Mouse (Mus musculus) embryonic facial prominence, embryonic 12.5 days (tissue): ENCODE data around the gene Dcun1d4. TPM values are rescaled to one million over a fixed set of nuclear protein-coding genes. Genes with fewer than 3 reads are reported as not detected.
"Not testable (repeated sequence)": the region's sequence is repeated elsewhere in the genome, so short reads cannot be mapped to it uniquely, and the experiment has no call there.

Experiments
- ATAC-seq: fragments of 200-750 bp; cut with Nextera tagmentation; 2 replicates; pipeline ENCODE4 v1.8.0; 2017; ENCODE audit not compliant: insufficient number of reproducible peaks, insufficient read depth, low FRiP score, low TSS enrichment
- H3K27ac ChIP-seq: fragments of 300-500 bp; sonication (generic); 2 replicates; pipeline ENCODE4 v1.5.1; 2016; ENCODE audit warnings: mild to moderate bottlenecking
- H3K27me3 ChIP-seq: fragments of 300-500 bp; sonication (generic); 2 replicates; pipeline ENCODE4 v1.6.1; 2016; ENCODE audit warnings: mild to moderate bottlenecking, moderate library complexity
- H3K36me3 ChIP-seq: fragments of 300-500 bp; sonication (generic); 2 replicates; pipeline ENCODE4 v1.6.1; 2016; ENCODE audit warnings: mild to moderate bottlenecking
- H3K4me1 ChIP-seq: fragments of 300-500 bp; sonication (generic); 2 replicates; pipeline ENCODE4 v1.6.1; 2016
- H3K4me2 ChIP-seq: fragments of 300-500 bp; sonication (generic); replicated peaks from 2 replicates; pipeline ENCODE4 v1.6.1; 2016; ENCODE audit warnings: mild to moderate bottlenecking, moderate library complexity
- H3K4me3 ChIP-seq: fragments of 300-500 bp; sonication (generic); 2 replicates; pipeline ENCODE4 v1.5.1; 2016; ENCODE audit warnings: mild to moderate bottlenecking
- H3K9ac ChIP-seq: fragments of 300-500 bp; sonication (generic); 2 replicates; pipeline ENCODE4 v1.6.1; 2016; ENCODE audit warnings: mild to moderate bottlenecking, moderate library complexity
- H3K9me3 ChIP-seq: fragments of 300-500 bp; sonication (generic); 2 replicates; pipeline ENCODE4 v1.6.1; 2016; ENCODE audit warnings: mild to moderate bottlenecking, moderate library complexity
- WGBS: fragments of 180-500 bp; shearing (Covaris S2); methylation state at CpG from one replicate; pipeline ENCODE4 v1.1.7; 2016; 5-methylcytosine and 5-hydroxymethylcytosine counted together
- polyA plus RNA-seq: library from polyadenylated mRNA; unstranded; fragments of >200 nt; fragmentation: Nextera tagmentation; extraction: Ambion mirVana; gene quantifications from 2 replicates; pipeline ENCODE4 v1.2.1, GENCODE M21; 2016

Gene Dcun1d4
- polyA plus RNA-seq, 1 experiment from 2014 or later: 37.9 TPM

- H3K9me3 ChIP-seq: no peaks in the 10 kb centered on the region
- ATAC-seq: no peak
- no peak overlapping the region for H3K4me3 ChIP-seq
- WGBS: 81% methylated on average over 3 of the region's 3 CpGs
- no peaks in the 10 kb centered on the region for H3K36me3 ChIP-seq
- H3K4me2 ChIP-seq: no peak overlapping the region
- no peak overlapping the region for H3K27ac ChIP-seq
- no peaks in the 10 kb centered on the region for H3K4me1 ChIP-seq
- no peak overlapping the region for H3K9ac ChIP-seq
- no peaks in the 10 kb centered on the region for H3K27me3 ChIP-seq
Measured at GRCm38 (mm10) chr5:73578131-73578530, 97.3 kb downstream of the Dcun1d4 start.

- not testable (repeated sequence) for ATAC-seq, H3K9me3 ChIP-seq, H3K27me3 ChIP-seq, H3K27ac ChIP-seq, H3K9ac ChIP-seq, H3K4me3 ChIP-seq, H3K4me2 ChIP-seq, H3K4me1 ChIP-seq, H3K36me3 ChIP-seq
- WGBS: 68% methylated on average over 6 of the region's 6 CpGs
Measured at GRCm38 (mm10) chr5:73584011-73584410, 103.2 kb downstream of the Dcun1d4 start.

- 24% methylated on average over 7 of the region's 7 CpGs for WGBS
- Histone ChIP-seq H3K9me3 (no peaks in the 10 kb centered on the region), H3K36me3 (no peaks in the 10 kb centered on the region), H3K27ac (no peak overlapping the region), H3K4me3 (no peak overlapping the region), H3K4me1 (0 out of 2 replicates have a peak, but pooled peaks cover 8% of the 10 kb centered on the region), H3K27me3 (no peaks in the 10 kb centered on the region), H3K4me2 (no peak overlapping the region), H3K9ac (no peak overlapping the region)
- no peak for ATAC-seq
Measured at GRCm38 (mm10) chr5:73585212-73586115, 104.7 kb downstream of the Dcun1d4 start.

DNA sequence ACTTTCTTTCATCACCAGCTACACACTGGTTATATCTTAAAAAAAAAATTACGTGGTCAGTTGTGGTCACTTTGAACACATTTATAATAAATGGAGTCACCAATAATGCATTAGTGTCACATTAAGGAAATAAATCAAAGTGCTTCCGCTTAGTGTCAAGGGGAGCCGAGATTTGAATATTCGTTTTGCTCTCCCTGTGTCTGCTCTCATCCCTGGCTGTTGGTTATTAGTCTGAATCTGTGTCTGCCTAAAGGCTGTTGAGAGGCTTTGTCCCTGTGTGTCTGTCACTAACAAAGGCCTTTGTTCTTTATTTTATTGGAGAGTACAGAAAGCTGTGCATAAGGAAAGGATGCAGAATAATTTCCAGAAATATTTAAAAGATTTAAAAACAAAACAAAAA, 105.8 kb downstream of the Dcun1d4 start:
- Histone ChIP-seq H3K36me3 (no peaks in the 10 kb centered on the region), H3K9ac (no peak overlapping the region), H3K9me3 (no peaks in the 10 kb centered on the region), H3K27ac (no peak overlapping the region), H3K4me3 (no peak overlapping the region), H3K4me1 (0 out of 2 replicates have a peak, but pooled peaks cover 8% of the 10 kb centered on the region), H3K4me2 (no peak overlapping the region), H3K27me3 (no peaks in the 10 kb centered on the region)
- ATAC-seq: no peak
- WGBS: 75% methylated on average over 4 of the region's 4 CpGs

DNA sequence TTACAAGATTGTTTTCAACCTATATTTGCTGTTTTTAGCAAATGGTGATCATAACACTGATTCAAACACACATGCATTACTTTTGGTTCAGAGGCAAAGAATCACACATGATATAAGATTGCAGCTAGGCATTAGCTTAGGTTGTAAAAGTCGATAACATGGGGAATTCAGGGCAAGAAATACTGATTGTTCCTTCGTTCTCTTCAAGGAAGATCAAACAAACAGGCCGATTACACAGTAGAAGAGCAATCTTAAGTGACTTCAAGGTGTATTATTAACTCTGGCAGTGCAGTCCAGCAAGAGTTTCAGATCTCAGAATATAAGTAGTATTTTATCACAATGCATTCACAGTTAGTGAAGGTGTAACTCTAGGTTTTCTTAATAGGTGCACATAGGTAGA, 106.3 kb downstream of the Dcun1d4 start:
- H3K4me2 ChIP-seq: no peak overlapping the region
- H3K9ac ChIP-seq: no peak overlapping the region
- H3K4me1 ChIP-seq: 0 out of 2 replicates have a peak, but pooled peaks cover 8% of the 10 kb centered on the region
- no peaks in the 10 kb centered on the region for H3K36me3 ChIP-seq
- no peaks in the 10 kb centered on the region for H3K9me3 ChIP-seq
- H3K4me3 ChIP-seq: no peak overlapping the region
- 77% methylated on average over 3 of the region's 3 CpGs for WGBS
- no peak for ATAC-seq
- no peaks in the 10 kb centered on the region for H3K27me3 ChIP-seq
- H3K27ac ChIP-seq: no peak overlapping the region

DNA sequence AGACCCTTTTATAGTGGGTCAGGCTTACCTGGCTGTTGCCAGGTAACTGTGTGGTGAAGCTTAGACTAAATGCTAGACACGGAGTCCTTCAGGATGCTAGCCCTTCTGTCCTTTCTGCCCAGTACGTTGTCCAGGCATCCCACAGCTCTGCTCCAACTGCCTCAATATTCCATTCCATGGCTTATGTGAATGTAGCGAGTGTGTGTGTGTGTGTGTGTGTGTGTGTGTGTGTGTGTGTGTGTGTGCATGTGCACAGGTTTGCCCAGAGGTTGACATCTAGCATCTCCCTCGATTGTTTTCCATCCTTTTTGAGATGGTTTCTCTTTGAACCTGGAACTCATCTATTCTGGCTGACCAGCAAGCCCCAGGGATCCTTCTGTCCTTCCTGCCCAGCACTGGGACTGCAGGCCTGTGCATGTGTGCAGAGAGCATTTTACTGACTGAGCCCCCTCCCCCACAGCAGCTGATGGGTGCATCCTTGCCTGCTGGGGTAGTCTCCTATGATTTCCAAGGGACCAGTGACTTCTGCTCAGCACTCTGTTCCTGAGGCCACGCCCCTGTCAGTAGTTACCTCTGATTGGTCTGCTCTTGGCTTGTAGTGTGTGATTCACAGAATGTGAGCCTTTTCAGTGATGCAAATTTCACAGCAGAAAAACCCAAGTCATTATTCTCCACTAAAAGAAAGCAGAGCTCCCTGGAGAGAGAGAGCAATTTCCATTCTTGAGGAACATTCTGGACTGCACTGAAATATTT, 118.3 kb downstream of the Dcun1d4 start:
- Histone ChIP-seq H3K27me3 (no peaks in the 10 kb centered on the region), H3K27ac (no peak overlapping the region), H3K4me2 (no peak overlapping the region), H3K4me3 (no peak overlapping the region), H3K9me3 (no peaks in the 10 kb centered on the region), H3K4me1 (0 out of 2 replicates have a peak, but pooled peaks cover 3% of the 10 kb centered on the region), H3K36me3 (no peaks in the 10 kb centered on the region), H3K9ac (no peak overlapping the region)
- 63% methylated on average over 5 of the region's 5 CpGs for WGBS
- no peak for ATAC-seq

DNA sequence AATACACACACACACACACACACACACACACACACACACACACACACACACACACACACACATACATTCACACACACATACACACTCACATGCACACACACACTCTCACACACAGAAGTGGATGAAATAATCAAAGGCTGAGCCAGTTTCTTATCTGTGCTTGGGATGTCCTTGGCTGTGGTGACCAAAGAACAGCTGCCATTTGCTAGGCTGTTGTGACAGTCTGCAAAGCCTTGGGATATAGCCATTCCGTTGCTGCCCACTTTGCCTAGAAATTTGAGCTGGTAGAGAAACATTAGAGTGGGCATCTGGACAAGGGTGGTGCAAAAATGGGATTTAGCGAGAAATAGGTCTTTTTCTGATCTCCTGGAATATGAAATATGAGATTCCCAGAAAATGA, 119.2 kb downstream of the Dcun1d4 start:
- Histone ChIP-seq H3K9ac (no peak overlapping the region), H3K4me2 (no peak overlapping the region), H3K27ac (no peak overlapping the region), H3K4me1 (0 out of 2 replicates have a peak, but pooled peaks cover 3% of the 10 kb centered on the region), H3K4me3 (no peak overlapping the region), H3K27me3 (no peaks in the 10 kb centered on the region), H3K36me3 (no peaks in the 10 kb centered on the region), H3K9me3 (no peaks in the 10 kb centered on the region)
- 56% methylated on average over 2 of the region's 2 CpGs for WGBS
- ATAC-seq: no peak

DNA sequence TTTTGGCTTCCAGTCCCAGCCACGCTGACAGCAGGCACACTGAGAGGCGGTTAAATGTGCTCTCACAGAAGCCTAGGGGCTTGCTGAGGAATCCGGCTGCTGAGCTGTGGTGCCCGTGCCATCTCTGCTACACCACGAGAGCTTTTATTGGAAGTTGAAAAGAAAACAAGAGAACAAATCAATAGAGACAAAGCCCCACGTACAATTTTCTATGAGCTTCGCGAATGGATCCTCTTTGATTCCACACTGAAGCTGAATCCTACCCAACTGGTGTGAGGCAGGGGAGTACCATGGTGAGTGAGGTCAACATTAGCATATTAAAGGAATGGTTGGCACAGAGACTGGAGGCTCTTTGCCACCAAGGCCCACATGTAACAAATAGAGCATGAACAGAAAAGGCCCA, 120.6 kb downstream of the Dcun1d4 start:
- H3K4me3 ChIP-seq: no peak overlapping the region
- no peak overlapping the region for H3K9ac ChIP-seq
- H3K36me3 ChIP-seq: no peaks in the 10 kb centered on the region
- no peak overlapping the region for H3K4me2 ChIP-seq
- H3K27me3 ChIP-seq: no peaks in the 10 kb centered on the region
- H3K27ac ChIP-seq: no peak overlapping the region
- 72% methylated on average over 8 of the region's 8 CpGs for WGBS
- H3K9me3 ChIP-seq: no peaks in the 10 kb centered on the region; the same call in 1 of the 2 replicates
- ATAC-seq: no peak
- 0 out of 2 replicates have a peak, but pooled peaks cover 3% of the 10 kb centered on the region for H3K4me1 ChIP-seq

- WGBS: 72% methylated on average over 3 of the region's 3 CpGs
- no peaks in the 10 kb centered on the region for H3K36me3 ChIP-seq
- no peak for ATAC-seq
Measured at GRCm38 (mm10) chr5:73602865-73603264, 122.1 kb downstream of the Dcun1d4 start.

DNA sequence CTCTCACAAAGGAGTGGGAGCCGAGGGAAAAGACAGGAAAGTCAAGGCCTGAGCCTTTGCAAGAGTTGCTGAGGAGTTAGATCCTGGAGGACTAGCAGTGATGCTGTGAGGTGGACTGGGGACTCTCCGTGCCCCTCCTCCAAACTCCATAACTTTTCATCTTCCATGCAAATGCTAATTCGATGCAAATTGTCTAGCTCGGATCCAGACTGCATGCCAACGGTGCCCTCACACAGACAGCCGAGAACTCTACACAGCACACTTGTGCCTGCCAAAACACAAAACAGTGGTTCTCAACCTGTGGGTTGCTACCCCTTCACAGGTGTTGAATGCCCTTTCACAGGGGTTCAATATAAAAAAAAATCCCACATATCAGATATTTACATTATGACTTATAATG, 123.7 kb downstream of the Dcun1d4 start:
- Histone ChIP-seq H3K27me3 (no peaks in the 10 kb centered on the region), H3K9me3 (no peaks in the 10 kb centered on the region; the same call in 1 of the 2 replicates), H3K4me3 (no peak overlapping the region), H3K27ac (no peak overlapping the region), H3K4me2 (no peak overlapping the region), H3K4me1 (no peaks in the 10 kb centered on the region), H3K36me3 (no peaks in the 10 kb centered on the region), H3K9ac (no peak overlapping the region)
- 85% methylated on average over 6 of the region's 6 CpGs for WGBS
- ATAC-seq: no peak

More at GRCm38 (mm10) chr5:73602865-73603264, 122.1 kb downstream of the Dcun1d4 start:
- Histone ChIP-seq H3K27me3 (no peaks in the 10 kb centered on the region), H3K27ac (no peak overlapping the region), H3K9me3 (no peaks in the 10 kb centered on the region; the same call in 1 of the 2 replicates), H3K9ac (no peak overlapping the region), H3K4me1 (0 out of 2 replicates have a peak, but pooled peaks cover 3% of the 10 kb centered on the region), H3K4me2 (no peak overlapping the region), H3K4me3 (no peak overlapping the region)

DNA sequence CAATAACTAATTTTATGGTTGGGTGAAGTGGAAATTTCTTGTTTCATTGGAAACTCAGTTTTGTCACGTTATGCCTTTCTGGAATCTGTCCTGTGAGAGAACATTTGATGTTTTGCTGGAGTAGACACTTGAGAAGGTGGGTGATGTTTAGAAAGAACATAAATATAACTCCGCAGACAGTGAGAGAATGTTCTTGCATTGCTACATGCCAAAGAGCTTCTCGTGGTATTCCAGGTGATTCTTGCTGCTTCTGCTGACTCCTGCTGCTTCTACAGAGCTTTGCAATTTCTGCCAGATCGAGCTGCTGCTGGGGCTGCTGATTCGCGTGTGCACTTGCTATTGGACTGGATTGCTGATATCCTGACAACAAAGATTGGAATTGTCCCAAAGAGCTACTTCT, 124.2 kb downstream of the Dcun1d4 start:
- Histone ChIP-seq H3K4me1 (no peaks in the 10 kb centered on the region), H3K36me3 (no peaks in the 10 kb centered on the region), H3K4me2 (no peak overlapping the region), H3K27me3 (no peaks in the 10 kb centered on the region), H3K9ac (no peak overlapping the region), H3K4me3 (no peak overlapping the region), H3K9me3 (no peaks in the 10 kb centered on the region; the same call in 1 of the 2 replicates), H3K27ac (no peak overlapping the region)
- no peak for ATAC-seq
- 88% methylated on average over 6 of the region's 6 CpGs for WGBS
